Mouse (Mus musculus) limb, embryonic 13.5 days (tissue): Measurements from ENCODE around the gene Samd14. TPM values are rescaled to one million over a fixed set of nuclear protein-coding genes. Genes with fewer than 3 reads are reported as not detected.

Experiments
- ATAC-seq: fragments of 200-750 bp; cut with Nextera tagmentation; 2 replicates; pipeline ENCODE4 v1.8.0; 2017; ENCODE audit warnings: low read depth, moderate number of reproducible peaks, moderate TSS enrichment; ENCODE audit not compliant: low FRiP score
- H3K27ac ChIP-seq: fragments of 300-500 bp; sonication (generic); 2 replicates; pipeline ENCODE4 v1.5.1; 2015; ENCODE audit warnings: inconsistent platforms, mild to moderate bottlenecking, moderate library complexity
- H3K27me3 ChIP-seq: fragments of 300-500 bp; sonication (generic); 2 replicates; pipeline ENCODE4 v1.6.1; 2015; ENCODE audit warnings: mild to moderate bottlenecking, inconsistent platforms
- H3K36me3 ChIP-seq: fragments of 300-500 bp; sonication (generic); 2 replicates; pipeline ENCODE4 v1.6.1; 2015; ENCODE audit warnings: inconsistent platforms, mild to moderate bottlenecking, moderate library complexity
- H3K4me1 ChIP-seq: fragments of 300-500 bp; sonication (generic); 2 replicates; pipeline ENCODE4 v1.6.1; 2015; ENCODE audit warnings: inconsistent platforms
- H3K4me2 ChIP-seq: fragments of 300-500 bp; sonication (generic); replicated peaks from 2 replicates; pipeline ENCODE4 v1.6.1; 2015; ENCODE audit warnings: inconsistent platforms, mild to moderate bottlenecking, moderate library complexity
- H3K4me3 ChIP-seq: fragments of 300-500 bp; sonication (generic); 2 replicates; pipeline ENCODE4 v1.5.1; 2015; ENCODE audit warnings: moderate library complexity, mild to moderate bottlenecking, inconsistent platforms
- H3K9ac ChIP-seq: fragments of 300-500 bp; sonication (generic); 2 replicates; pipeline ENCODE4 v1.6.1; 2015; ENCODE audit warnings: mild to moderate bottlenecking, inconsistent platforms
- H3K9me3 ChIP-seq: fragments of 300-500 bp; sonication (generic); 2 replicates; pipeline ENCODE4 v1.6.1; 2016; ENCODE audit warnings: inconsistent platforms
- WGBS: fragments of 180-500 bp; shearing (Covaris S2); methylation state at CpG from one replicate; pipeline ENCODE4 v1.1.7; 2015; 5-methylcytosine and 5-hydroxymethylcytosine counted together
- polyA plus RNA-seq: library from polyadenylated mRNA; unstranded; fragments of >200 nt; fragmentation: Nextera tagmentation; extraction: Ambion mirVana; gene quantifications from 2 replicates; pipeline ENCODE4 v1.2.1, GENCODE M21; 2015

Samd14 gene
- polyA plus RNA-seq, 1 experiment from 2014 or later, result 37.7 TPM

- WGBS, result 61% methylated on average over 8 of the region's 8 CpGs
- peak overlapping the region; percentile 22; the same call in 1 of the 2 replicates for H3K27ac ChIP-seq
- no peak overlapping the region for H3K4me2 ChIP-seq
- no peaks in the 10 kb centered on the region for H3K9me3 ChIP-seq
- H3K9ac ChIP-seq, result 0 out of 2 replicates have a peak overlapping the region, but pooled peaks have one; percentile 19
- ATAC-seq, result no peak
- H3K27me3 ChIP-seq, result no peaks in the 10 kb centered on the region
- H3K4me1 ChIP-seq, result peaks cover 21% of the 10 kb centered on the region
- H3K36me3 ChIP-seq, result peaks cover 98% of the 10 kb centered on the region
- H3K4me3 ChIP-seq, result no peak overlapping the region
Measured at GRCm38 (mm10) chr11:95000128-95000527, 9.6 kb upstream of the Samd14 start.

- 0 out of 2 replicates have a peak overlapping the region, but pooled peaks have one; percentile 12 for H3K4me2 ChIP-seq
Measured at GRCm38 (mm10) chr11:95000548-95000947, 9.1 kb upstream of the Samd14 start.

GRCm38 (mm10) chr11:95001058-95001457 is 8.6 kb upstream of the Samd14 start:
- H3K4me2 ChIP-seq, result 0 out of 2 replicates have a peak overlapping the region, but pooled peaks have one; percentile 12
- H3K9ac ChIP-seq, result 0 out of 2 replicates have a peak overlapping the region, but pooled peaks have one; percentile 43
- ATAC-seq, result no peak
- H3K27ac ChIP-seq, result peak overlapping the region; percentile 52; the same call in 1 of the 2 replicates
- peaks cover 15% of the 10 kb centered on the region for H3K4me1 ChIP-seq
- H3K27me3 ChIP-seq, result no peaks in the 10 kb centered on the region
- WGBS, result 3% methylated on average over 8 of the region's 8 CpGs
- no peak overlapping the region for H3K4me3 ChIP-seq
- peaks cover 97% of the 10 kb centered on the region for H3K36me3 ChIP-seq
- H3K9me3 ChIP-seq, result no peaks in the 10 kb centered on the region

More at GRCm38 (mm10) chr11:95000548-95000947, 9.1 kb upstream of the Samd14 start:
- Histone ChIP-seq H3K4me3 (no peak overlapping the region), H3K9me3 (no peaks in the 10 kb centered on the region), H3K36me3 (peaks cover 98% of the 10 kb centered on the region), H3K4me1 (peaks cover 17% of the 10 kb centered on the region), H3K27ac (peak overlapping the region; percentile 52; the same call in 1 of the 2 replicates), H3K27me3 (no peaks in the 10 kb centered on the region), H3K9ac (0 out of 2 replicates have a peak overlapping the region, but pooled peaks have one; percentile 43)
- WGBS, result 27% methylated on average over 4 of the region's 4 CpGs
- ATAC-seq, result no peak; the same call in 1 of the 2 replicates

GRCm38 (mm10) chr11:95001584-95002347 is 7.9 kb upstream of the Samd14 start:
- no peaks in the 10 kb centered on the region for H3K9me3 ChIP-seq
- no peak for ATAC-seq
- no peaks in the 10 kb centered on the region for H3K27me3 ChIP-seq
- H3K9ac ChIP-seq, result no peak overlapping the region
- 88% methylated on average over 21 of the region's 21 CpGs for WGBS
- no peak overlapping the region for H3K4me2 ChIP-seq
- no peak overlapping the region for H3K4me3 ChIP-seq
- H3K4me1 ChIP-seq, result peaks cover 17% of the 10 kb centered on the region
- peaks cover 90% of the 10 kb centered on the region for H3K36me3 ChIP-seq
- H3K27ac ChIP-seq, result no peak overlapping the region

- H3K9me3 ChIP-seq, result no peaks in the 10 kb centered on the region
- no peak overlapping the region for H3K4me2 ChIP-seq
- H3K9ac ChIP-seq, result no peak overlapping the region
- 95% methylated on average over 8 of the region's 8 CpGs for WGBS
- ATAC-seq, result no peak
- no peak overlapping the region for H3K4me3 ChIP-seq
- no peak overlapping the region for H3K27ac ChIP-seq
- H3K27me3 ChIP-seq, result no peaks in the 10 kb centered on the region
- peaks cover 80% of the 10 kb centered on the region for H3K36me3 ChIP-seq
- H3K4me1 ChIP-seq, result peaks cover 25% of the 10 kb centered on the region
Measured at GRCm38 (mm10) chr11:95002705-95003104, 7.0 kb upstream of the Samd14 start.

GRCm38 (mm10) chr11:95004136-95004936 is 5.3 kb upstream of the Samd14 start:
- Histone ChIP-seq H3K4me2 (no peak overlapping the region), H3K27me3 (no peaks in the 10 kb centered on the region), H3K36me3 (peaks cover 64% of the 10 kb centered on the region), H3K9me3 (no peaks in the 10 kb centered on the region), H3K27ac (no peak overlapping the region; the same call in 1 of the 2 replicates), H3K9ac (no peak overlapping the region), H3K4me1 (peaks cover 37% of the 10 kb centered on the region), H3K4me3 (no peak overlapping the region)
- ATAC-seq, result no peak
- WGBS, result 82% methylated on average over 12 of the region's 12 CpGs

GRCm38 (mm10) chr11:95004937-95005198 is 4.8 kb upstream of the Samd14 start:
- H3K4me1 ChIP-seq, result peaks cover 37% of the 10 kb centered on the region
- no peak overlapping the region; the same call in 1 of the 2 replicates for H3K27ac ChIP-seq
- H3K9me3 ChIP-seq, result no peaks in the 10 kb centered on the region
- no peak overlapping the region for H3K4me3 ChIP-seq
- no peaks in the 10 kb centered on the region for H3K27me3 ChIP-seq
- peaks cover 58% of the 10 kb centered on the region for H3K36me3 ChIP-seq
- 0 out of 2 replicates have a peak overlapping the region, but pooled peaks have one; percentile 19 for H3K9ac ChIP-seq
- no peak for ATAC-seq
- H3K4me2 ChIP-seq, result no peak overlapping the region
- WGBS, result 59% methylated on average over 6 of the region's 6 CpGs

GRCm38 (mm10) chr11:95006038-95006437 is 3.6 kb upstream of the Samd14 start:
- Histone ChIP-seq H3K27me3 (no peaks in the 10 kb centered on the region), H3K4me2 (peak overlapping the region; percentile 76), H3K27ac (peak overlapping the region; percentile 52), H3K4me3 (peak overlapping the region; percentile 45), H3K4me1 (peaks cover 31% of the 10 kb centered on the region), H3K36me3 (peaks cover 47% of the 10 kb centered on the region), H3K9ac (peak overlapping the region; percentile 65), H3K9me3 (no peaks in the 10 kb centered on the region)
- ATAC-seq, result no peak
- 37% methylated on average over 4 of the region's 4 CpGs for WGBS

- peak overlapping the region; percentile 67 for H3K27ac ChIP-seq
Measured at GRCm38 (mm10) chr11:95006525-95007219, 3.0 kb upstream of the Samd14 start.

GRCm38 (mm10) chr11:95007418-95007817 is 2.3 kb upstream of the Samd14 start:
- 75% methylated on average over 3 of the region's 3 CpGs for WGBS
- H3K9me3 ChIP-seq, result no peaks in the 10 kb centered on the region
- H3K9ac ChIP-seq, result 0 out of 2 replicates have a peak overlapping the region, but pooled peaks have one; percentile 65
- peaks cover 35% of the 10 kb centered on the region for H3K36me3 ChIP-seq
- H3K4me2 ChIP-seq, result peak overlapping the region; percentile 76
- peak overlapping the region; percentile 45; the same call in 1 of the 2 replicates for H3K4me3 ChIP-seq
- peaks cover 44% of the 10 kb centered on the region for H3K4me1 ChIP-seq
- H3K27me3 ChIP-seq, result no peaks in the 10 kb centered on the region
- no peak for ATAC-seq
- H3K27ac ChIP-seq, result no peak overlapping the region; the same call in 1 of the 2 replicates

More at GRCm38 (mm10) chr11:95006525-95007219, 3.0 kb upstream of the Samd14 start:
- H3K36me3 ChIP-seq, result peaks cover 42% of the 10 kb centered on the region
- peaks cover 36% of the 10 kb centered on the region for H3K4me1 ChIP-seq
- peak; percentile 54 for ATAC-seq
- H3K9me3 ChIP-seq, result no peaks in the 10 kb centered on the region
- peak overlapping the region; percentile 65 for H3K9ac ChIP-seq
- no peaks in the 10 kb centered on the region for H3K27me3 ChIP-seq
- H3K4me3 ChIP-seq, result peak overlapping the region; percentile 45
- WGBS, result 2% methylated on average over 27 of the region's 27 CpGs
- peak overlapping the region; percentile 76 for H3K4me2 ChIP-seq
